Mouse (Mus musculus) small intestine, adult 2 months (tissue): ENCODE measurements around the gene Cnnm1. TPM values are rescaled to one million over a fixed set of nuclear protein-coding genes. Genes with fewer than 3 reads are reported as not detected.

Experiments used
- H3K27ac ChIP-seq: fragments of 200-500 bp; 2 replicates; pipeline ENCODE4 v1.5.1; 2012; ENCODE audit warnings: low read depth, low read length, control low read depth, inconsistent platforms; ENCODE audit not compliant: insufficient read depth
- H3K27me3 ChIP-seq: fragments of 200-500 bp; 2 replicates; pipeline ENCODE4 v1.6.1; 2012; ENCODE audit warnings: mild to moderate bottlenecking, moderate library complexity, low read length, inconsistent platforms; ENCODE audit not compliant: control insufficient read depth, insufficient read depth
- H3K36me3 ChIP-seq: fragments of 200-500 bp; 2 replicates; pipeline ENCODE4 v1.6.1; 2012; ENCODE audit warnings: mild to moderate bottlenecking, low read length, control low read depth, inconsistent platforms; ENCODE audit not compliant: control insufficient read depth, insufficient read depth
- H3K4me1 ChIP-seq: fragments of 200-500 bp; 2 replicates; pipeline ENCODE4 v1.6.1; 2012; ENCODE audit warnings: low read length, inconsistent platforms, mixed read lengths; ENCODE audit not compliant: control insufficient read depth, insufficient read depth, insufficient read length
- H3K4me3 ChIP-seq: fragments of 200-500 bp; 2 replicates; pipeline ENCODE4 v1.5.1; 2012; ENCODE audit warnings: low read depth, mild to moderate bottlenecking, control low read depth, inconsistent platforms, low read length, moderate library complexity
- CTCF ChIP-seq: fragments of 200-500 bp; IDR thresholded peaks from 2 replicates; pipeline ENCODE4 v1.5.1; 2012; ENCODE audit warnings: low read depth, mild to moderate bottlenecking, control low read depth, inconsistent platforms, low read length, moderate library complexity, mixed read lengths; ENCODE audit not compliant: insufficient replicate concordance, insufficient read length; ENCODE audit errors: extremely low read depth
- POLR2A ChIP-seq: fragments of 200-500 bp; IDR thresholded peaks from 2 replicates; pipeline ENCODE4 v1.6.1; 2012; ENCODE audit warnings: low read depth, mild to moderate bottlenecking, control low read depth, inconsistent platforms, low read length, moderate library complexity
- WGBS: fragments of 180-500 bp; shearing (Covaris S2); methylation state at CpG from one replicate; pipeline ENCODE4 v1.1.7; 2018; 5-methylcytosine and 5-hydroxymethylcytosine counted together
- polyA plus RNA-seq: library from polyadenylated mRNA; depleted of rRNA; stranded (reverse); fragments of >200 nt; gene quantifications from 2 replicates; pipeline ENCODE4 v1.2.3, GENCODE M21; 2012

Gene Cnnm1
- polyA plus RNA-seq, 1 experiment, result 0.55 TPM

DNA sequence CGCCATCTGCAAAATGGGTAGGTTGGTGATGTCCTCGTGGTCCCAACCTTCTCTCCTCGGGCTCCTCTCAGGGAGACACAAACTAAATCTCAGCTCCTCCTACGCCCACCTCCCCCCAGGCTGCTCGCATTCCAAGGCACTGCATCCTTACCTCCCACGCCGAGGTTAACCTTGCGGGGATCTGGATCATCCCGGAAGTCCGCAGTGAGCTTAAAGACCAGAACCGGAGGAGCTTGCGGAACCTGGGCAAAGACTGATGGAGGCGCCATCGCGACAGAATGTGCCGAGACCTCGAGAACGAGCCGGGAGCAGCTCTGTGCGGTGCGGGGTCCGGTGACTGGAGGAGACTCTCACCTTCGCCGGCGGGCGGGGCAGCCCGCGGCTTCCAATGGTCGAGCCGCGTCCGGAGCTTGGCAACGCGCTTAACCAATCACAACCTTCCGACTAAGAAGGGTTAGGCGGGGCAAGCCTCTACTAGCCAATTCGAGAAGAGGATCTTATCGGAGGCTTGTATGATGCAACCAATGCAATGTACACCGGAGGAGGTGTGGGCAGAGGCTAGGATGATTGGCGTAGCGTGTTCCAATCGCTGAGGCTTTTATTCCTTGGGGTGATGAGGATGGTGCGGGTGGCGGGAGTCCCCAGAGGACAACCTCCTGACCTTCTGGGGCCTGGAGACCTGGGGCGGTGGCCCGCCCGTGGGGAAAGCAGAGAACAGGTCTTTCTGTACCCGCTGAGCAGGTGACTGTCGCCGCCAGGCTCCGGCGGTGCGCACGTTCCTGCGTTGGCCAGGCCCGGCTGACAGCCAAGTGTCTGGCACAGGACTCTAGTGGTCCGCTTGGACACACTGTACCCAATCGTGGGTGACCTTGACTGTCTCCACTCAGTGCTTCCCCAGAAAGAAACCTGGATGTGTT lies 84.2 kb downstream of the Cnnm1 start, which contains the start of gene Got1:
Gene Got1, minus strand, starts transcription at position 419 of the 917 bp plus-strand sequence.
- H3K4me3 ChIP-seq, result peak within 1 kb of the TSS; percentile 84
- under 1% methylated on average over 58 of the region's 58 CpGs for WGBS
- TF ChIP-seq POLR2A (peak; percentile 73), CTCF (no peak)
- H3K27me3 ChIP-seq, result no peaks in the 10 kb centered on the region
- peak within 1 kb of the TSS; percentile 77 for H3K27ac ChIP-seq
- H3K36me3 ChIP-seq, result peaks cover 5% of the 10 kb centered on the region; the same call in 1 of the 2 replicates
- H3K4me1 ChIP-seq, result peaks cover 11% of the 10 kb centered on the region; the same call in 1 of the 2 replicates

- peaks cover 11% of the 10 kb centered on the region; the same call in 1 of the 2 replicates for H3K4me1 ChIP-seq
- TF ChIP-seq CTCF, result no peak
- no peak for TF ChIP-seq POLR2A
- no peaks in the 10 kb centered on the region for H3K27me3 ChIP-seq
- H3K27ac ChIP-seq, result peak overlapping the region; percentile 59
- peak overlapping the region; percentile 71 for H3K4me3 ChIP-seq
- peaks cover 1% of the 10 kb centered on the region; the same call in 1 of the 2 replicates for H3K36me3 ChIP-seq
- WGBS, result 6% methylated on average over 10 of the region's 10 CpGs
Measured at GRCm38 (mm10) chr19:43525104-43525482, 84.9 kb downstream of the Cnnm1 start.

DNA sequence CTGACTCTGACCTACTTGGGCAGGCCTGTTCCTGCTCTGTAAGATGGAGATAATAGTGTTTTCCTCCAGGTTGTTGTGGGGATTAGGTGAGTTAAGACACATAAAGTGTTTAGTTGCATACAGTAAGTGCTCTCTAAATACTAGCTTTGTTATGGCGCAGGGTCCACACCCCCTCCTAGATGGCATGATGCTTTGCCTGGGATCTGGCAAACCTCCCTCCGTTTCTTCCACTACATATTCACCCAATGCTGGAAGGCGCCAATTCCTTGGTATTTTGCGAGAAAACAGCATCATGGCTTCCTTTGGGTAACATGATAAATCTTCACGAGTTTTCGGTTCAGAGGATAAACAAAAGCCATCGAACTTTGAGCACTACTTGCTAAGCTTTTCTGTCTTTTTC lies 85.3 kb downstream of the Cnnm1 start:
- Histone ChIP-seq H3K27ac (peak overlapping the region; percentile 59), H3K27me3 (no peaks in the 10 kb centered on the region)
- WGBS, result 84% methylated on average over 7 of the region's 7 CpGs

DNA sequence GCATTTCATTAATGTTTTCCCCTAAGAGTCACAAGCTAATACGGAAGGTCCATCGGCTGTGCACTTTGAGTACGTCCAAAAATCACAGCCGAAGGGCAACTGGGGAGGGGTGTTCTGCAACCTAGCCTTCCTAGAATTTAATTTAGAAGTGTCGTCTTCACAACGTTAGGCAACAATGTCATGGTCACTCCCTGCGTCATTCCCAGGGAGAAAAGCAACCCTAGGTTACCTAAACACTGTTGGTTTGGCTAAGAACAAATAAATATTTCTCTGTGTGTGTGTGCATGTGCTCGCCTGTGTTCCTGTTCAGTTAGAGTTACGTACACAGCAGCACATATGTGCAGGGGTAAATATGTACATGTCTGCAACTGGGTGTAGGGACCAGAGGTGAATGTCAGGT lies 85.8 kb downstream of the Cnnm1 start:
- no peak overlapping the region for H3K27ac ChIP-seq
- H3K27me3 ChIP-seq, result peaks cover 3% of the 10 kb centered on the region; the same call in 1 of the 2 replicates
- TF ChIP-seq POLR2A, result no peak
- TF ChIP-seq CTCF, result no peak
- peaks cover 5% of the 10 kb centered on the region; the same call in 1 of the 2 replicates for H3K4me1 ChIP-seq
- H3K4me3 ChIP-seq, result no peak overlapping the region
- H3K36me3 ChIP-seq, result peaks cover 1% of the 10 kb centered on the region; the same call in 1 of the 2 replicates
- 86% methylated on average over 9 of the region's 9 CpGs for WGBS

More for the DNA sequence above, 85.3 kb downstream of the Cnnm1 start:
- Histone ChIP-seq H3K4me3 (no peak overlapping the region), H3K36me3 (peaks cover 1% of the 10 kb centered on the region; the same call in 1 of the 2 replicates), H3K4me1 (peaks cover 9% of the 10 kb centered on the region; the same call in 1 of the 2 replicates)
- TF ChIP-seq CTCF (no peak), POLR2A (no peak)

GRCm38 (mm10) chr19:43527131-43527530 lies 86.9 kb downstream of the Cnnm1 start:
- Histone ChIP-seq H3K27me3 (peaks cover 4% of the 10 kb centered on the region; the same call in 1 of the 2 replicates), H3K4me3 (no peak overlapping the region), H3K4me1 (peaks cover 5% of the 10 kb centered on the region; the same call in 1 of the 2 replicates), H3K36me3 (peaks cover 1% of the 10 kb centered on the region; the same call in 1 of the 2 replicates), H3K27ac (no peak overlapping the region)
- TF ChIP-seq POLR2A (no peak), CTCF (peak; percentile 48; the same call in 1 of the 2 replicates)
- 13% methylated on average over 11 of the region's 11 CpGs for WGBS

GRCm38 (mm10) chr19:43528056-43528587 lies 87.9 kb downstream of the Cnnm1 start:
- Histone ChIP-seq H3K36me3 (no peaks in the 10 kb centered on the region), H3K27ac (no peak overlapping the region), H3K4me3 (no peak overlapping the region), H3K27me3 (peaks cover 4% of the 10 kb centered on the region; the same call in 1 of the 2 replicates), H3K4me1 (peaks cover 5% of the 10 kb centered on the region; the same call in 1 of the 2 replicates)
- TF ChIP-seq POLR2A (no peak), CTCF (no peak)
- 91% methylated on average over 8 of the region's 8 CpGs for WGBS
